Mouse (Mus musculus) urinary bladder, postnatal 14 days (tissue): ENCODE results near the gene 2010111I01Rik.

Source experiments
- DNase-seq: peaks from one replicate; pipeline ENCODE4 v3.0.0; 2021; ENCODE audit warnings: low spot score

The 2010111I01Rik gene

DNA sequence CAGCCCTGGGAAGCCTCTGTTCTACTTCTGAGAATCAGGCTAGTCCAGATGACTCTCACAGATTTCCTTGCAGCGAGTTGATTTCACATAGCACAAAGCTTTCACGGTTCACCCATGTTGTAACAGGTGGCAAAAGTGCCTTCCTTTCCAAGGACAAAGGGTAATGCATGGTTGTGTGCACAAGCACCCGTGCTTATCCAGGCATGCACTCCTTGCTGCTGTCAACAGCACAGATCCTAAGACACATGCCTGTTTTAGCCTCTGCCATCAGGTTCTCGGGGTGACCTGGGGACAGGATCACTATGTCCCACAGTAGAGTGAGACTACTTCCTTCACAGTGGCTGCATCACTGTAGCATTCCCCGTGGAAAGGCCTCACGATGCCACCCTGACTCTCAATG, 351.1 kb downstream of the 2010111I01Rik start:
- DNase-seq: no peak

DNA sequence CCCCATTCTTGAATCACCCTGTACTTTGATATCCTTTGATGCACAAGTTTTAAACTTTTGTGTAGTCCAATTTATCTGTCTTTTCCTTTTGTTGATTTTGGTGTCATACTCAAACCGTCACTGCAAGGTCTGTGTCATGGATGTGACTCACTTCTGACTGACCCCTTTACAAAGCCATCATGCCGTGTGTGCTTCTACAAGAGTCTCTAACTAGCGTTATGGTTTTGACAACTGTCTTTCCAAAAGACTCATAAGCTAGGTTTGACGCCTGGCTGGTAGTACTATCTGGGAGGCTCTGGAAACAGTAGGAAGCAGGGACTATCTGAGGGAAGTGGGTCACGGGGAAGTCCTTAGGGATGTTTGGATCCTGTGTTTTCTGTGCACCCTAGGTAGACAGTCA, 351.7 kb downstream of the 2010111I01Rik start:
- no peak for DNase-seq

DNA sequence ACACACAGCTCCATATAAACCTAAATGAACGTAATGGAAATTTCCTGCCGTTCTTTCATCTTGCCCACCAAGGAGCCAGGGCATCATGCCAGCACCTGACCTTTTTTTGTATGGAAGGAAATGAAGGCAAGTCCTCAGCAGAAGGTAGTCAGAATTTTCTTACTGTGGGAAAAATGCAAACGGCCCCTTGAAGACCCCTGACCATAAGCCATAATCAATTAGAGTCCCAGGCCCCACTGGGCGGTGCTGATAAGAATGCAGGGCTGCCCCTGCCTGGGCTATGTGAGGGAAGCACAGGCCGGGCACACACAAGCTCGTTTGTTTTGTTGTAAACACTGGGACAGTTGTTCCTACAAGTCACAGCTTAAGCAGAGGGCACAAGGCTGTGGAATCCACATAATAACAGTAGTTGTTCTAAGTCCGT, 353.0 kb downstream of the 2010111I01Rik start:
- DNase-seq: no peak

DNA sequence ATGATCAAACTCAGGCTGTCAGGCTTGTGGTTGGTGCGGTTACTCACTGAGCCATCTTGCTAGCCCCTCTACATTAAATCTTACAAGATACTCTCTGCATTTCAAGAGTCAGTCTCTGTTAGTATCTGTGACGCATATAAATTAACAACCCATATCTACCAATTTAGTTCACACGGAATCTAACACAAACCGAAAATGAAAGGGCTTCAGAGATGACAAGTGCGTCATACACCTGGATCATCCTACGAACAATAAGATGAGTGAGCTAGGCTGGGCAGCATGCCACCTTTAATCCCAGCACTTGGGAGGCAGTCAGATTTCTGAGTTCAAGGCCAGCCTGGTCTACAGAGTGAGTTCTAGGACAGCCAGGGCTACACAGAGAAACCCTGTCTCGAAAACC, 355.1 kb downstream of the 2010111I01Rik start:
- DNase-seq: no peak

DNA sequence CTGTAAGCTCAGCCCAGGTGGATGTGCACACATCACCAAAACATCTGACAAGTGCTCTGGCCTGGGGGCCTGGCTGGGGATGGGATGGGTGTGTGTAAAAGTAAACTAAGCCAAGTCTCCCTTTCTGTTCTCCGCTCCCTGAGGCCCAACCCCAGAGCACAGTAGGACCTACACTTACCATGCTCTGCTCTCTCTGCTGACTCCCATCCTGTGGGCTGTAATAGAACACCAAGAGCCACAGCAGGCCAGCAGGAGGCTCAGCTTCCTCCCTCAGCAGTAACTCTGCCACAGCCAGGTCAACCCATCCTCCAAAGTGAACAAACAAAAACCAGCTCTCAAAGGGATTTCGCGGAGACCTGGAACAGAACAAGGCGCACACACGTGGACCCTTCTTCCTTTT, 357.0 kb downstream of the 2010111I01Rik start:
- no peak for DNase-seq

DNA sequence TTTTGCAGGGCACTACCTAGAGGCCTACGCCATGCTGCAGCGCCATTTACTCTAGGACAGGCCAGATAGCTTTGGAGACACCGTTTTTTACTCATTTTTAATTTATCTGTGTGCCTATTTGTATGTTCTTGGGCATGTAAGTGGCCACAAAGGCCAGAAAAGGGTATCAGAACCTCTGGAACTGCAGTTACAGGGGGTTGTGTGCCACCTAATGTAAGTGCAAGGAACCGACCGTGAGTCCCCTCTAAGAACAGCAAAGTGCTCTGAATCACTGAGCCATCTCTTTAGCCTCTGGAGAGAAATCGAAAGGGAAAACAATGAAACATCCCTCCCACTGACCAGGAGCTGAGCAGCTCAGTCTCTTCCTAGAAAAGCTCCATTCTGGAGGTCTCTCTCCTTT, 358.1 kb downstream of the 2010111I01Rik start:
- no peak for DNase-seq

DNA sequence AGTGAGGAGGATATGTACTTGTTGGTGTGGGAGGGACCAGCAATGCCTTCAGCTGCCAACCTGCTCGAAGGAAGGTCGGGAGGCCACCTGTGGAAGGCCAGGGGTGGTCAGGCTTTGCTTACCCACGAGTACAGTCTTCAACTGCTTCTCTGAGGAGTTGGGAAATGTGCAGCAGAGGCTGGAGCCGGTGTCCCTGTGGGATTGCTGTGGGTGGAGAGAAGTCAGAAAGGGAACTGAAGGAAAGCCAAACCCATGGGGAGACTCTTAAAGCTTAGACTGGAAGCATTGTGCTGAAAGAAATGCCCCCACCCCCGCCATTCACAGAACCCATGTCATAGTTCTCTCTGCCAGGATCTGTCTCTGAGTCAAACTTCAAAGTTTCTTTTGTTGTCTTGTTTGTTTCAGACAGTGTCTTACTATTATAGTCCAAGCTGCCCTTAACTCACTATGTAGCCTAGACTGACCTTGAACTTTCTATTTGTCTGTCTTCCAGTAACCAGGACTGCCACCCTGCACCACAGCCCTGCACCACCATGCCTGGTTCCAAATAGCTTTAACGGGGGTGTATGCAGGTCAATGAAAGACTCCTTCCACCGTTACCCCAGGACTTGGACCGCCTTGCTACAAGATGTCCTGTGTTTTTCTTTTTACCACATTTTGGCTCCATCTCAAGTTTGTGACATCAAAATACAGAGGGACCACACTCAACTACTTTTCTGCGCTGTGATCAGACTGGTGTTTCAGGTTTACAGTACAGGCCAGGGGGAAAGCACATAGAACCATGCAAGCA, 358.8 kb downstream of the 2010111I01Rik start:
- no peak for DNase-seq

GRCm38 (mm10) chr13:63324311-63324710, 359.6 kb downstream of the 2010111I01Rik start:
- DNase-seq: no peak

DNA sequence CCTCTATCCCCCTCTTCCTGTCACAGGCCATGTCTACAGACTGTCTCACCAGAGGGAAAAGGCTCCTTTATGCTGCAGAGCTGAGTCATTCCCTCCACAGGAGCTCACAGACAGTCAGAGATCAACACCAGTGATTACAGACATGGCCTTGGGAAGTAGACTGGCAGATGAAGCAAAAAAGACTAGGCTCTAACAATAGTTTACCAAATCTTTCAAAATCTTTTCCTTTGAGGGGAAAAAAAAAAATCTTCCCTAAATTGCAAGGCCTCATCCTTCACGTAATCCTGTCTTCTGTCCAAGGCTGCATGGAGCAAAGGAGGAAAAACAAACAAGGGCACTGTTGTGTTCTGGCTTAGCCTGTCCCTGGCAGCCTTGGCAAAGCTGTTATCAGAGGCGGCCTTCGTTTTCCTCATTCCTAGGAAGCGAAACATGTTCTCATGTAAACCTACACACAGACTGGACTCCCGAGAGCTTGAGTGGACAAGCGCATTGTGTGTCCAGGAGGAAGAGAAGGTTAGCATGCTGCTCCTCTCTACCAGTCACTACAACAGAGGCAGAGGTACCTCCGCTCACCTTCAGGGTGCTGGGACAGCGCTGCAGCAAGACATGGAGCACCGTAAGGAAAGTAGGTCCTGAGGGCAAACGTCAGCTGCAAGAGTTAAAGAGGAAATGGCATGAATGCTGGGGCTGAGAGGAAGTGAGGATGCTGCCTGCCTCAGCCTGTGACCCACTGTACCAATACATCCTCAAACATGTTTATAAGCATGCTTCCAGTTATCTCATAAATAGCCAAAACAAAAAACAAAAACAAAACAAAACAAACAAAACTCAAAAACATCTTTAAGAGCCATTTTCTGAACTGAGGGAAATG, 360.5 kb downstream of the 2010111I01Rik start:
- DNase-seq: no peak

GRCm38 (mm10) chr13:63326015-63326414, 361.3 kb downstream of the 2010111I01Rik start:
- no peak for DNase-seq

DNA sequence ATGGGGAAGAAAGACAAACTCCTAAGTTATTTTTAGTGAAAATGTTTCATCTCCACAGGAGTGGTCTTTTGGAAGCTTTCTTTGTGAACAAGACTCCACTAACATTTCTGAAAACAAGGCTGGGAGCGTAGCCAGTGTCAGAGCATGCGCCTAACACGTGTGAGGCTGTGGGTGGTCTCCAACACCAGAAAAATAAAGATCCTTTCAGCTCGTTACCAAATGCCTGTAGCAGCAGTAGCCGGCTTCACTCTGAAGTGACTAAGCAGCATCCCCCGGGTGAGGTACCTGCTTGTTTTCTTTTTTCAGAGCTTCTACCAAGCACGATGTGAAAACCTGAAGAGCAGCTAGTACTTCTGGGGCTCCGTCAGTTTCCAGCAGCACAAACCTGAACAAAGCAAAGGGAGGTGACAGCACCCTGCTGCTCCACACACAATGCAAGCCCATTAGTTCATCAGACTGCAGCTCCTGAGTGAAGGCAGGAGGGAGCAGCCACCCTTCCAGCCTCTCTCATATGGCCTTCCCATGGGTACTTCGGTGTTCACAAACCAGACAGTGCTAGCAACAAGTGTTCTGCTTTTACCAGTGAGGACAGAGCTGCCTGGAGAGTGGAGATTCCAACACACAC, 365.7 kb downstream of the 2010111I01Rik start:
- no peak for DNase-seq

- DNase-seq: peak; percentile 78
These were observed 366.7 kb downstream of the 2010111I01Rik start for GRCm38 (mm10) chr13:63331379-63331778.

DNA sequence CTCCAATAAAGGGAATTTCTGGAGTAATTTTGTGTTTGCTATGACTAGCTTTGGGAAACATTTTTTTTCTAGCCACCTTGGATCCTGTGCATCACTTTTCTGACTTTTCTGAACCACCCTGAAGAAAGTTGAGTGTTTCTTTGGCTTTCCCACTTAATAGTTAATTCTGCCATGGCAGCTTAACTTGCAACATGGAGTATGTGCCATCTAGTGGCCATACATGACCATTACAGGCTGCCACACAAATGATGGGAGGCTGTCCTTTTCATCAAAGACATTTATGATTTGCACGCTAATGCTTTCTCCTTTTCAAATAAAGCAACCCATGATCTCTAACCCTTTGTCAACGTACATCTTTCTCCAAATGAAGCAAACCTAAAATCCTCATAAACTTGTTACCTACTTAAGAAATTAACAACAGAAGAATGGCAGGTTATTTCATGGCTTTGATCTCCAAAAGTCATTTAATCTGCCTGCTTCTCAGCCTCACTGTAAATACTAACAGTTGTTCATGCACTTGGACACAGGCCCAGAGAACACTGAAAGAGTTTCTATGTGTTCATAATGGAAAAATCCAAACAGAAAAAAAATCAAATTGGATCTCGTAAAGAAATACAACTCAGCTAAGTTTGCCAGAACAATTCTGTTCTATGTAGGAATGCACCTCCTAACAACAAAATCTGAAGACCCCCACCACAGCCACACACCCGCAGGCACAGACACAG, 368.0 kb downstream of the 2010111I01Rik start:
- peak; percentile 59 for DNase-seq

DNA sequence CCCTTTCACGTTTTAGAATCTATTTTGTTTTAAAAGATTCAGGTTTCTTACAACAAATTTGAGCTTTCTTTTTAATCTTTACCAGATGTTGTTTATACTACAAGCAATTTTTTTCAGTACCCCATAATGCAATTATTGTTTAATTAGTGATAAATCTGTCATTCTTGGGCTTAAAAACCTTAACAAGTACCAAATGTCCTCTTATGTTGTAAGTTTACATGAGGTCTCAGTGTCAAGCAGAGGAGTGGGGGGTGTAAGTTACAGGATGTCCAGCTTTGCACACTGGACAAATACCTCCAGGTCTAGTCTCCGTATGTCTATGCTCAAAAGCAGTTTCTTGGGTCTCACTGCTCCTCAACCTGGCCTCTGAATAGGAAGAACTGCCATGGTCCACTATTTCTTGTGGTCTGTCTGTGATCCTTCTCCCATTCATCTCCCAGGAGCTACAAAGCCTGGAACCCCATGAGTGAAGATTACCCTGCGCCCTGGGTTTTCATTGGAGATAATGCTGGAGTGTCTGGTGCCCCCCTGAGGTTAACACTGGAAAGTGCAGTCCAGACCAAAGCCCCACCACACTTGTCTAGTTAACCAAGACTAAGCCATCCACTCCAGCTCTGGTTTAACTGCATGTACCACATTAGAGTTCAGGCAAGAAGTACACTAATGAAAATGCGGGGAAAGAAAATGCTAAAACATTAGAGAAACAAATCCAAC, 370.9 kb downstream of the 2010111I01Rik start:
- no peak for DNase-seq

- no peak for DNase-seq
These were observed 371.6 kb downstream of the 2010111I01Rik start for GRCm38 (mm10) chr13:63336335-63336734.

GRCm38 (mm10) chr13:63337239-63337960, 372.7 kb downstream of the 2010111I01Rik start:
- DNase-seq: peak; percentile 58

GRCm38 (mm10) chr13:63339946-63340345, 375.3 kb downstream of the 2010111I01Rik start:
- DNase-seq: no peak

- peak; percentile 52 for DNase-seq
These were observed 378.1 kb downstream of the 2010111I01Rik start for GRCm38 (mm10) chr13:63342781-63343180.

- no peak for DNase-seq
These were observed 379.8 kb downstream of the 2010111I01Rik start for GRCm38 (mm10) chr13:63344481-63344880.

- no peak for DNase-seq
These were observed 381.0 kb downstream of the 2010111I01Rik start for GRCm38 (mm10) chr13:63345476-63346225.
